Mouse (Mus musculus): ENCODE results near the gene Tmem239.

DNA sequence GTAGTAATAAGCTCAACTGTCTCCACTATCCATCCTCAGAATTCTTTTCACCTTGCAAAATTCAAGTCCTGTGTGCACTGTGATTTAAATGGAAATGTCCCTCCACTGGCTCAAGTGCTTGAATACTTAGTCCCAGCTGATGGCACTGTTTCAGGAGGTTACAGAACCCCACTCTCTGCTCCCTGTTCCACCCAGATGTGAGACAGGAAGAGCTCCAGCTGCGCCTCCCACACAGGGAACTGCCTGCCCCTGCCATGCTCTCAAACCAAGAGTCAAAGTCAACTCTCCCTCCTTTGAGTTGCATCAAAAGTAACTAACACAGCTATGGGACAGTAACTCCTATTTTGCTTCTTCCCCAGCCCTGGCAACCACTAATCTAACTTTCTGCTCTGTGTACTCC, 20.1 kb upstream of the Tmem239 start:
- TF ChIP-seq TAL1 (IDR thresholded peaks at IDR 0.05; ENCODE audit: low read length) (no peak), GATA1 (IDR thresholded peaks at IDR 0.05; ENCODE audit: low read length) (no peak)

Data from erythroblast, embryonic 14.5 days (primary cell).